Mouse (Mus musculus): ENCODE results near the gene Sh3gl2. TPM values are rescaled to one million over a fixed set of nuclear protein-coding genes. Genes with fewer than 3 reads are reported as not detected.

The Sh3gl2 gene
- polyA plus RNA-seq, 1 experiment from 2014 or later: 0.24 TPM

DNA sequence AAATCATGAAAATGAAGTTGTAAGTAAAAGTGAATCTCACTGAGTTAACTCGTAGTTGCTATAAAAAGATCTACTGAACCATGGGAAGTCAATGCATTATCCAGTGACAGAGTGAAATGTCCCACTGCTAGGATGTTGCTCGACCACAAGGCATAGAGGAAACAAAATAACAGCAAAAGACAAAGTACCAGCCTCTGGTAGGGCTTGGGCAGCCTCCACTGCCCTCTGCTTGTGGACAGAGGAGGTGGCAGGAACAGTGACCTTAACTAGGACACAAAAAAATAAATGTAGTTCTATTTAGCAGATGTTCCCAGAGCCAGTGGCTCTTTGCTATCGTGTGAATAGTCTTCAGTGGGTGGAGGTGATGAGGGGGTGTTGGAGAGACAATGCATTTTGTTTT lies 68.5 kb downstream of the Sh3gl2 start:
- no peaks in the 10 kb centered on the region for H3K4me1 ChIP-seq (ENCODE audit: control insufficient read depth, low read depth, low read length)
- no peak overlapping the region for H3K4me3 ChIP-seq (ENCODE audit: low read depth, low read length)
- no peaks in the 10 kb centered on the region for H3K27me3 ChIP-seq (ENCODE audit: control insufficient read depth, insufficient read depth, low read depth, low read length)
- WGBS (ENCODE audit: insufficient replicate concordance): 47% methylated on average over 3 of the region's 3 CpGs
- H3K4me2 ChIP-seq (ENCODE audit: low read depth, low read length): no peak overlapping the region
- no peaks in the 10 kb centered on the region for H3K9me3 ChIP-seq (replicated peaks; ENCODE audit: control insufficient read depth, low read length)
- no peaks in the 10 kb centered on the region for H3K36me3 ChIP-seq (ENCODE audit: control insufficient read depth, insufficient read depth)
- no peak for ATAC-seq (ENCODE audit: low read depth)
- H3K27ac ChIP-seq (ENCODE audit: low read length): no peak overlapping the region
- no peak overlapping the region for H3K9ac ChIP-seq (ENCODE audit: low read depth, low read length)

DNA sequence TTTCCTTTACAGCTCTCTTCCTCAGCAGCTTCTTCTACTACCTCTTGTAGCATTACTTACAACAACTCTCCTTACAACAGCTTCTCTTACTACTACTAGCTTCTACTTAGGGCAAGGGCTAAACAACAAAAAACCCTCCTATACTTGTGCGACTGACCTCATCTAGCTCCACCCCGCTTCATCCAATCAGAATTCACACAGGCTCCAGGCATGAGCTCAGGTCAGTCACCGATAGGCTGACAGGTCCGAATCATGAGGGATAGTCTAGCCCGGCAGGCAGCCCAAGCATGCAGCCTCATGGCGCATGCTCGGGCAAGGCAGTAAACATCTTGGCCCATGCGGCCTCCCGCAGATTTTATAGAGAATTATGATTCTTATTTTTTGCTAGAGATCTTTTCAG lies 78.2 kb downstream of the Sh3gl2 start:
- Histone ChIP-seq H3K27me3 (ENCODE audit: control insufficient read depth, insufficient read depth, low read depth, low read length) (no peaks in the 10 kb centered on the region), H3K27ac (ENCODE audit: low read length) (no peak overlapping the region), H3K36me3 (ENCODE audit: control insufficient read depth, insufficient read depth) (no peaks in the 10 kb centered on the region), H3K4me2 (ENCODE audit: low read depth, low read length) (no peak overlapping the region), H3K9me3 (replicated peaks; ENCODE audit: control insufficient read depth, low read length) (no peaks in the 10 kb centered on the region), H3K4me3 (ENCODE audit: low read depth, low read length) (no peak overlapping the region), H3K9ac (ENCODE audit: low read depth, low read length) (no peak overlapping the region), H3K4me1 (ENCODE audit: control insufficient read depth, low read depth, low read length) (no peaks in the 10 kb centered on the region)
- no peak for ATAC-seq (ENCODE audit: low read depth)
- 81% methylated on average over 9 of the region's 9 CpGs for WGBS (ENCODE audit: insufficient replicate concordance)

GRCm38 (mm10) chr4:85289990-85290389 lies 85.1 kb downstream of the Sh3gl2 start:
- no peaks in the 10 kb centered on the region for H3K4me1 ChIP-seq (ENCODE audit: control insufficient read depth, low read depth, low read length)
- H3K27ac ChIP-seq (ENCODE audit: low read length): no peak overlapping the region
- H3K36me3 ChIP-seq (ENCODE audit: control insufficient read depth, insufficient read depth): no peaks in the 10 kb centered on the region
- H3K27me3 ChIP-seq (ENCODE audit: control insufficient read depth, insufficient read depth, low read depth, low read length): no peaks in the 10 kb centered on the region
- 39% methylated on average over 1 of the region's 1 CpGs for WGBS (ENCODE audit: insufficient replicate concordance)
- no peak overlapping the region for H3K4me2 ChIP-seq (ENCODE audit: low read depth, low read length)
- no peaks in the 10 kb centered on the region for H3K9me3 ChIP-seq (replicated peaks; ENCODE audit: control insufficient read depth, low read length)
- ATAC-seq (ENCODE audit: low read depth): no peak
- no peak overlapping the region for H3K4me3 ChIP-seq (ENCODE audit: low read depth, low read length)
- H3K9ac ChIP-seq (ENCODE audit: low read depth, low read length): no peak overlapping the region

DNA sequence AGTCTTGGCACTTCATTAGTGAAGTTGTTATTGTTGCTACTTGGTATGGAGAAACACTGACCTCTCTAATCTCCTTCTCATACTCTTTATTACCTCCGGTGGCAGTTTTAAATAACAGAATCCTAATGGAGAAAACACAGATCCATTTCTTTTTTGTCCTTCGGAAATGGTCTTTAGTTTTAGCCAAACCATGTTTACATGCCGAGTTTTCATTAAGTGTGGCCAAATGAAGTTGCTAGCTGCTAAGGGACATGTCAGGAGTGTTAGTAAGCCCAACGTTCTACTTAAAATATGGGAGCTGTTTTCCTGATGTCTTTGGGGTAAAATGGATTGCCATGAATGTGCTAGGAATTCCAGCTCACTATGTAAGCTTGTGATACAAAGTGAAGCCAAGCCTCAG lies 86.4 kb downstream of the Sh3gl2 start:
- no peaks in the 10 kb centered on the region for H3K4me1 ChIP-seq (ENCODE audit: control insufficient read depth, low read depth, low read length)
- WGBS (ENCODE audit: insufficient replicate concordance): 57% methylated on average over 4 of the region's 4 CpGs
- no peaks in the 10 kb centered on the region for H3K9me3 ChIP-seq (replicated peaks; ENCODE audit: control insufficient read depth, low read length)
- H3K9ac ChIP-seq (ENCODE audit: low read depth, low read length): no peak overlapping the region
- H3K27me3 ChIP-seq (ENCODE audit: control insufficient read depth, insufficient read depth, low read depth, low read length): no peaks in the 10 kb centered on the region
- H3K4me2 ChIP-seq (ENCODE audit: low read depth, low read length): no peak overlapping the region
- ATAC-seq (ENCODE audit: low read depth): no peak
- H3K4me3 ChIP-seq (ENCODE audit: low read depth, low read length): no peak overlapping the region
- no peak overlapping the region for H3K27ac ChIP-seq (ENCODE audit: low read length)
- H3K36me3 ChIP-seq (ENCODE audit: control insufficient read depth, insufficient read depth): no peaks in the 10 kb centered on the region

- no peak for ATAC-seq (ENCODE audit: low read depth)
These were observed 88.4 kb downstream of the Sh3gl2 start for GRCm38 (mm10) chr4:85293368-85293767.

DNA sequence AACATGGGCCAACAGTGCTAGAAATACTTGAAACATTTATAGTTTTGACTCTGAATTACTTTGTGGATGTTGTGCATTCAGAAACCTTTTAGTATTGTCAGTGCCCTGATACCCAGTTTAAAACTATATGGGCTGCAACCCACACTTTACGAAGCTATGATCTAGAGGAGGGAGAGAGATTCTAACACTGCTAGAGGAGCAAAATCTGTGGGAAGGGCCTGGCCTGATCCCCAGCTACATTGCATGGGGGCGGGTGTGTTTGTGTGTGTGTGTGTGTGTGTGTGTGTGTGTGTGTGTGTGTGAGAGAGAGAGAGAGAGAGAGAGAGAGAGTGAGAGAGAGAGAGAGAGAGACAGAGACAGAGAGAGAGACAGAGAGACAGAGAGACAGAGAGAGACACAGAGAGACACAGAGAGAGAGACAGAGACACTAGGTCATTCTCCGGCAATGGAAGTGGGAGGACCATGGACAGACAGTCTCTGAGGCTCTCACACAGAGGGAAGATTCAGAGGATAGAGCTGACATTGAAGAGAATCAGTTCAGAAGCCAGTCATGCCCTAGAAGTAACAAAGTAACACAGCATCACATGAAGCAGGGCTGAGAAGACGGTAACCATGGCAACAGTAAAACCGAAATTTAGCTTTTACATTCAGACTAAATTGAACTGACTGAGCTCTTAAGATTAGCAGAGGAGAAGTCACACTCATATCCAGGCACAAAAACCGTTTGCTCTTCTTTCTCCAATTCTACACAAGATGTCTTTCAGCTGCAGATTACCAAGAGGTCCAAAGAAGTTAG lies 95.9 kb downstream of the Sh3gl2 start:
- Histone ChIP-seq H3K27ac (ENCODE audit: low read length) (no peak overlapping the region), H3K27me3 (ENCODE audit: control insufficient read depth, insufficient read depth, low read depth, low read length) (no peaks in the 10 kb centered on the region), H3K9ac (ENCODE audit: low read depth, low read length) (no peak overlapping the region), H3K4me1 (ENCODE audit: control insufficient read depth, low read depth, low read length) (no peaks in the 10 kb centered on the region), H3K4me3 (ENCODE audit: low read depth, low read length) (no peak overlapping the region), H3K9me3 (replicated peaks; ENCODE audit: control insufficient read depth, low read length) (no peaks in the 10 kb centered on the region), H3K36me3 (ENCODE audit: control insufficient read depth, insufficient read depth) (no peaks in the 10 kb centered on the region), H3K4me2 (ENCODE audit: low read depth, low read length) (no peak overlapping the region)
- 63% methylated on average over 6 of the region's 6 CpGs for WGBS (ENCODE audit: insufficient replicate concordance)
- no peak for ATAC-seq (ENCODE audit: low read depth)

More at GRCm38 (mm10) chr4:85293368-85293767, 88.4 kb downstream of the Sh3gl2 start:
- Histone ChIP-seq H3K36me3 (ENCODE audit: control insufficient read depth, insufficient read depth) (no peaks in the 10 kb centered on the region), H3K4me1 (ENCODE audit: control insufficient read depth, low read depth, low read length) (no peaks in the 10 kb centered on the region), H3K9me3 (replicated peaks; ENCODE audit: control insufficient read depth, low read length) (no peaks in the 10 kb centered on the region), H3K9ac (ENCODE audit: low read depth, low read length) (no peak overlapping the region), H3K27me3 (ENCODE audit: control insufficient read depth, insufficient read depth, low read depth, low read length) (no peaks in the 10 kb centered on the region), H3K4me2 (ENCODE audit: low read depth, low read length) (no peak overlapping the region), H3K27ac (ENCODE audit: low read length) (no peak overlapping the region), H3K4me3 (ENCODE audit: low read depth, low read length) (no peak overlapping the region)
- WGBS (ENCODE audit: insufficient replicate concordance): 62% methylated on average over 3 of the region's 3 CpGs

GRCm38 (mm10) chr4:85305912-85306573 lies 101.1 kb downstream of the Sh3gl2 start:
- Histone ChIP-seq H3K36me3 (ENCODE audit: control insufficient read depth, insufficient read depth) (no peaks in the 10 kb centered on the region), H3K9me3 (replicated peaks; ENCODE audit: control insufficient read depth, low read length) (no peaks in the 10 kb centered on the region), H3K27me3 (ENCODE audit: control insufficient read depth, insufficient read depth, low read depth, low read length) (no peaks in the 10 kb centered on the region), H3K9ac (ENCODE audit: low read depth, low read length) (no peak overlapping the region), H3K4me3 (ENCODE audit: low read depth, low read length) (no peak overlapping the region), H3K27ac (ENCODE audit: low read length) (no peak overlapping the region), H3K4me2 (ENCODE audit: low read depth, low read length) (no peak overlapping the region), H3K4me1 (ENCODE audit: control insufficient read depth, low read depth, low read length) (no peaks in the 10 kb centered on the region)
- no peak for ATAC-seq (ENCODE audit: low read depth)
- WGBS (ENCODE audit: insufficient replicate concordance): 47% methylated on average over 7 of the region's 7 CpGs

- Histone ChIP-seq H3K4me3 (ENCODE audit: low read depth, low read length) (no peak overlapping the region), H3K4me2 (ENCODE audit: low read depth, low read length) (no peak overlapping the region), H3K4me1 (ENCODE audit: control insufficient read depth, low read depth, low read length) (no peaks in the 10 kb centered on the region), H3K9ac (ENCODE audit: low read depth, low read length) (no peak overlapping the region), H3K27ac (ENCODE audit: low read length) (no peak overlapping the region), H3K27me3 (ENCODE audit: control insufficient read depth, insufficient read depth, low read depth, low read length) (no peaks in the 10 kb centered on the region), H3K9me3 (replicated peaks; ENCODE audit: control insufficient read depth, low read length) (no peaks in the 10 kb centered on the region), H3K36me3 (ENCODE audit: control insufficient read depth, insufficient read depth) (no peaks in the 10 kb centered on the region)
- no peak for ATAC-seq (ENCODE audit: low read depth)
- WGBS (ENCODE audit: insufficient replicate concordance): 53% methylated on average over 3 of the region's 3 CpGs
These were observed 114.2 kb downstream of the Sh3gl2 start for GRCm38 (mm10) chr4:85319092-85319491.

DNA sequence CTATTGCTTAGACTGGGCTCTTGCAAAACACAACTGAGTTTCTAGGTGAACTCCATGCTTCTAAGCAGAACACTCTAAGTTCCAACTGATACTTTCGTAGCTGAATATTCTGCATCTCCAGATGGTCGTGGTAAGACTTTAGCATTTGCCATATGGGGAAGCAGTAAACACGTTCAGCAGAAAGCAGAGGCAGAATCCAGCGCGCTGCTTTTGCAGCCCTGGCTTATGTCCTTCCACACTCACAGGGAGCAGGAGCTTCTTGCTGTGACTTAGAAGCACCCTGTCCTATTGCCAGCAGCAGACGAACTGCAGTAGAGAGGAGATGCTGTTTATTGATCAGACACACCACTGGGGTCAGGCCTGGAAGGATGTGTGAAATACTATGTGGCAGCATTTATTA lies 120.5 kb downstream of the Sh3gl2 start:
- 62% methylated on average over 6 of the region's 6 CpGs for WGBS (ENCODE audit: insufficient replicate concordance)
- Histone ChIP-seq H3K9ac (ENCODE audit: low read depth, low read length) (no peak overlapping the region), H3K36me3 (ENCODE audit: control insufficient read depth, insufficient read depth) (no peaks in the 10 kb centered on the region), H3K27me3 (ENCODE audit: control insufficient read depth, insufficient read depth, low read depth, low read length) (no peaks in the 10 kb centered on the region), H3K9me3 (replicated peaks; ENCODE audit: control insufficient read depth, low read length) (no peaks in the 10 kb centered on the region), H3K4me1 (ENCODE audit: control insufficient read depth, low read depth, low read length) (no peaks in the 10 kb centered on the region), H3K4me3 (ENCODE audit: low read depth, low read length) (no peak overlapping the region), H3K27ac (ENCODE audit: low read length) (no peak overlapping the region), H3K4me2 (ENCODE audit: low read depth, low read length) (no peak overlapping the region)
- no peak for ATAC-seq (ENCODE audit: low read depth)
